Mouse (Mus musculus) retina, postnatal 7 days (tissue): ENCODE data around the gene Kcnab3.

Experiments
- DNase-seq: peaks from one replicate; pipeline ENCODE4 v3.0.0-alpha.2; 2012; ENCODE audit warnings: low read depth, low spot score

The Kcnab3 gene

DNA sequence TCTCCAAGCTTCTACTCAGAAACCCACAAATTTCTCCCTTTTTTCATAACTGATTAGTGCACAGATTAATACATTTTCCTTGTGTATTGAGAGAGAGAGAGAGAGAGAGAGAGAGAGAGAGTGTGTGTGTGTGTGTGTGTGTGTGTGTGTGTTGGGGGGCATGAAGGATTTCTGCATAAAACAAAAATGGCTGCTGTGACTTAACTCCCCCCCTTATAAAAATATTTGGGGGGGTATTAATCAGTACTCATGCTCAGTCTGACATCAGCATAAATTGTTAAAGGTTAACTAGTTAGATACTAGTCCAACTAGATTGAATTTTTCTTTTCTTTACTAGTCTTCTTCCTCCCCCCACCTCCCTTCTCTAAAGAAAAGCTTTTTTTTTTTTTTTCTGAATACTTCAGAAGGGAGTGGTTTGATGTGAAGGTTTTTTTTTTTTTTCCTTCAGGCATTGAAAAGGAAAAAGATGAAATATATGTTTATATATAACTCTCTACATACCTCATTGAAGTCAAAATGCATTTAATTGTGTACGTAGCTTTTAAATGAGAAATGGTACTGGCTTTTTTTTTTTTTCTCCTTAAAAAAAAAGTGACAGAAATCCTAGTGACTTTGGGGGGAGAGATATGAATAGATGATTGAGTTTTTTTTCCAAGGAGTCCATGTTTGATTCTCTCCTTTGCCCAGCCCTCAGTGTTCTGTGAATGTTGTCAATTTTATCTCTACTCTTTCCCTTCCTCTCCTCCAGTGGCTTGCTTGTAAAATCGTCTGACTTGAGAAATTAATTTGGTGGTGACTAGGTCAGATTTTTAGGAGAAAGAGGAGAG lies 44.1 kb downstream of the Kcnab3 start:
- DNase-seq: no peak

DNA sequence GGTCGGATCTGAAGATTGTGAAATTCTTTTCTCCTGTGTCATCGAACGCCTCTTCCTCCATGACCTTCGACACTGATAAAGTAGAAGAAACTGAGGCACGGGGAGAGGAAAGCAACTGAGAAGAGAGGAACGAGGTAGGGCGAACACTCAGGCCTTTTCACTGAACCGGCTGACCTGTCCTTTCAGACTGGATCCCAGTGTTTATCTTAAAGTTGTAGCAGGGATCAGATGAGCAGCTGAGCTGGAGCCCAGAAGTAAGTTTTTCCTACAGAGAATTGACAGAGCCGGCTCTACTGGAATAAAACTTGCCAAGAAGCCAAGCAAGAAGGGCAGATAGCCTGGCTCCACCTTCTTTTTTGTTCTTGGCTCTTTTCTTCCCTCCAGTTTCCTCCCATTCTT lies 44.8 kb downstream of the Kcnab3 start:
- no peak for DNase-seq

DNA sequence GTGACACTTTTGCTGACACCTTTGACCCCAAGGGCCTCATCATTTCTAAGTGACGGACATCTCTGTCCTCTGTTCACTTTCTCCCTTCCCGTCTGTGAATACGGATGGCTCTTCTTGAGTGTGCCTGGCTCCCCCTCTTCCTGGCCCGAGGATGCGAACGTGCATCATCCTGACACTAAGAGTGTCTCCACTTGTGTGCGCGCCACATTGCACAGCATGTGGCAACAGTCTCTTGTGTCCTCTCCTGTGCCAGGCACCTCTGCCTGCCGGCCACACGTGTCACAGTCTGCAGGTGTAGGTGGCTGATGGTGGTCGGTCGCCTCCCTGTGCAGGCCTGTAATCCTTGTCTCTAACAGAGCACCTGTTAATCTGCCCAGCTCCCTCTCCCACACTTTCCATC lies 45.5 kb downstream of the Kcnab3 start:
- DNase-seq: no peak

DNA sequence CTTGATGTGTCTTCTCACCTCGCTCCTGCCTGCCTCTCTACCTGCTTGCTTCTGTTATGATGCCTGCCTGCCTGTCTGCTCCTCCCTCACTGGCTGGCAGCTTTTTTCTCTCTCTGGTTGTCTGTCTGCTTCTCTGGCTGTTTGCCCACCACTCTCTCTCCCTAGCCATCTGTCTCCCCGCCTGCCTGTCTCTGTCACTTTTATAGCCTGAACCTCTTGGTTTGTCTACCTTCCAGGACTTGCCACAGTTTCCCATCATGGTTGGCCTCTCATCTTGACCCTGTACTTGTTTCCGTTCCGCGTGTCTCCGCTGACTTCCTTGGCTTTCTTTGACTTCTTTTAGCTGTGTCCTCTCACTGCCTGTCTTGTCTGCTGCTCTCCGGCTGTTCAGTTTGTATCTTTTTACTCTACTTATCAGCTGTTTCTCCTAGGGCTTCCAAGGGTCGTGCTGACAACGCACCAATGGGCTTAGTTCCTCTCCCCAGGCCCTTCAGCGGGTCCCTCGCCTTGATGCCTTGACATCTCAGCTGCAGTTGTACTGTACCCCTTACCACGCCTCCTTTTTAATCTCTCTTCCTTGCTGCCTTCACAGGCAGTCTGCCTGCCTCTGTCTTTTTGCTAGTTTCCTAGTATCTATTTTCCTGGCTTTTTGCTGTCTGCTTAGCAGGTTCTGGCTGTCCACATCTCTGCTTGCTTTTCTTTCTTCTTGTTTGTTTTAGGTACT lies 46.2 kb downstream of the Kcnab3 start:
- no peak for DNase-seq

DNA sequence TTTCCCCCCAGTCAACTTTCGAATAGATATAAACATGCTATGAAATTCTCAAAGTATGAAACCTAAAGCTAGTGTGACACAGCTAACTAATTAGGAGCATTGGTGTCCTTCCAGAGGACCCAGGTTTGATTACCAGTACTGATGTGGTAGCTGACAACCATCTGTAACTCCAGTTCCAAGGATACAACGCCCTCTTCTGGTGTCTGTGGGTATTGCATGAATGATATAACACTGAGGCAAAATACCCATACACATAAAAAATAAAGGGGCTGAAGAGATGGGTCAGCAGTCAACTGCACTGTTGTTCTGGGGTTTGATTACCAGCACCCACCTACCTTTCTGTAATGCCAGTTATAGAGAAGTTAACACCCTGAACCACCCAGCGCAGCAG lies 46.7 kb downstream of the Kcnab3 start:
- no peak for DNase-seq

DNA sequence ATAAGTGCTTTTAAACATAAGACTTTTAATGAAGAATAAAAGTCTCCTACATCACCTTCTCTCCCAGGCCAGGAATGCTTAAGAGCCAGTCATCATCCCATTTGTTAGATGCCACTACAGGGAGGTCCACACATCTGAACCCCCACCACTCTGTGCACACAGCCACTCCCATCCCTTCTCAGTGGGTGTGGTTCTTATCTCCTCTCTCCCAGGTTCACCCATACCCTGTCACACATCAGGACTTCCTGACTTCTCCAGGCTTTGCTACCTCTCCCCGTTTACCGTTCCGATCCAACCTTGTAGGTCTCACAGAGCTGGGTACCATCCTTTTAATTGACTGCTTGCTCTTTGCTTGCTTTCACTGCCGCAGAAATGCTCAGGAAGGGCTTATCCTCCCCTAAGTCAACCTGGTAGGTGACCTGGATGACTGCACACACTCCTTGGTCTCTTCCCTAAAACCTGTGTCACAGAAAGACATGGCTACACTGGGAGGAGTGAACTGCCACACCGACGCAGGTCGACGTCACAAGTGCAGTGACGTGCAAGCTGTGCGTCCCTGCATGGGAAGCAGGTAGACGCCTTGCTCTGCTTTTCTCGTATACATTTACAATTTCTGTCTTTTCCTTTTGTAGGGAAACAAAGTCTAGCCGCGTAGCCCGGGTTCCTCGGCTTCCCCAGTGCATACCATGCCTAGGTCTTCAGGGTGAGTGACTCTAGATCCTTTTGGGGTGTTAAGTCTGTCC lies 47.3 kb downstream of the Kcnab3 start:
- no peak for DNase-seq

DNA sequence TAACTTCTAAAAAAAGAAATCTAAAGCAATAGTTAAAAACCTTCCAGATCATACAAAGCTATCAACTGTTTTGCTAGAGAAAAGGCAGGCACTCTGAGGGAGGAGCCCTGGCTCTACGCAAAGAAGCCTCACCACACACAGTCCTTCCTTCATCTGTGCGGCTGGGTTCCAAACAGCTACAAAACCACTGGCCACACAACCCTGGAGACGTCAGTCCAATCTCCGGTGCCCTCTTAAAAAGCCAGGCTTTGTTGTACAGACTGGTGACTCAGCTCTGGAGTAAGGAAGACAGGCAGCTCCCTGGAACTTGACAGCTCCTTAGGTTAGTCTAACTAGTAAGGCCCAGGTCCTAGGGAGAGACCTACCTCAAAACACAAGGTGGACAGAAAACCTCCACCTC lies 49.6 kb downstream of the Kcnab3 start:
- DNase-seq: no peak

DNA sequence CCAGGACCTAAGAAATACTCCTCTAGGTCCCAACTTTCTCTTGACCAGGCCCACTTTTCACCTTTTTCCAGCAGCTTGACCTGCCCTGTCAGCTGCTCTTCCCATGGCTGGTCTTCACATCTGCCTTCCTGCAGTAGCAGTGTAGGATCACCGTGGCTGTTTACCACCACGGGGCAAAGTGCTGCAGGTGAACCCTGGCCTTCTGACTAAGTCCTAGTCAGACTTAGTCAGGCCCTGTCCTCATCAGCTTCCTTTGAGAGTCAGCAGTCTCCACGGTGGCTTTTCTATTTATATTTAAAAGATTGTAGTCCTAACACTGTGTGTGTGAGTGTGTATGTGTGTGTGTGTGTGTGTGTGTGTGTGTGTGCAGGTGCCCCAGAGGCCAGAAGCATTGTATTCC lies 51.7 kb downstream of the Kcnab3 start:
- DNase-seq: no peak

DNA sequence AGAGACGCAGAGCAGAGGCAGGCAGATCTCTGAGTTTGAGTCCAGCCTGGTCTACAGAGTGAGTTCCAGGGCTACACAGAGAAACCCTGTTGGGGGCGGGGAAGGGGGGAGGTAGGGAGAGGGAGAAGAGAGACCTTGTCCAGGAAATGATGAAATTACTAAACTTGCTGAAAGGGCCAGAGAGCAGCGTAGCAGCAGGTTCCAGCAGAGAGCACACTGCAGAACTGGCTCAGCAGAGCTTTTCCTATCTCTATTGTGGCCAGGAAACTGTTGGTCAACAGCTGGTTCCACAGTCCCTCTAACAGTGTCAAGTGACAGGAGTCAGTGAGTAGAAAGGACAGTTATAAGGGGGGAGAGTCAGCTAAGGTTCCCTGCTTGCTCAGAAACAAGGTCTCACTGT lies 53.5 kb downstream of the Kcnab3 start:
- no peak for DNase-seq

DNA sequence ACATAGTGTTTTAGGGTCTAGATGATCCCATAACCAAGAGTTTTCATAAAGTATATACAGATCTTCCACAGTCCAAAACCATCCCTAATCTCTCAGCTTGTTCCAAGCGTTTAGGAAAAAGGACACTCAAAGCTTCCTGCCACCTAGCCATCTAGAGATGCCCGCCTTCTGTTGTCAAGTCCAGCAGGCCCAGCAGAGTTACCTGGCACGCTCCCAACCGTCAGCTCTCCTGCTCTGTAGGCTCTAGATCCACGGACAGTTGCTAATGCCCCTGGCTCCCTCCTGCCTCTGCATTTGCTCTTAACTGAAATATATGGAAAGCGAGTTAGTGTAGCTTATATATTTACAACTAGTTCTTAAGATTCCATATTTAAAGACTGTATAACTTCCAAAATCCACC lies 55.3 kb downstream of the Kcnab3 start:
- no peak for DNase-seq
